Comparison of ENCODE assay signal across 4 mouse cellular contexts in the genomic region with DNA sequence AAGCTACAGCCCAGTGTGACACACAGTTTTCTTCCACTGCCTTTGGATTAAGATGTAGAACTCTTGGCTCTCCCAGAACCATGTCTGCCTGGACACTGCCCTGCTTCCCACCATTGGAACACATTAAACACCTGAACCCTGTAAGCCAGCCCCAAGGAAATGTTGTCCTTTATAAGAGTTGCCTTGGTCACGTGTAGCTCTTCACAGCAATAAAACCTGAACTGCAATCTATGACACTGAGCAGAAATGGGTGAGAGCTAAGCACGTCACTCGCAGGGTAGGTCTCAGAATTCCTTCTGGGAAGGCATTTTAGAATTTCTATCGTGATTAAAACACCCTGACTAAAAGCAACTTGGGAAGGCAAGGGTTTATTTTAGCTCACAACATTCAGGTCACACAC.
"Had no signal": no experiment of that assay in that cellular context is flagged by ENCODE, and none has a peak within 500 bp of the region (broad histone marks: within the 10 kb centered on the region; RNA-seq: fewer than 3 reads in every experiment).

No protein-coding gene starts in this region.

- H3K4me3 ChIP-seq: neural tube, embryonic 13.5 days; neural tube, embryonic 15.5 days; stomach, embryonic 15.5 days had no signal

- H3K4me2 ChIP-seq: neural tube, embryonic 13.5 days; neural tube, embryonic 15.5 days; stomach, embryonic 15.5 days had no signal

- H3K9me3 ChIP-seq: neural tube, embryonic 13.5 days; neural tube, embryonic 15.5 days; stomach, embryonic 15.5 days had no signal

- H3K27ac ChIP-seq: neural tube, embryonic 13.5 days; neural tube, embryonic 15.5 days; stomach, embryonic 15.5 days; stomach, postnatal 0 days had no signal

- H3K36me3 ChIP-seq: neural tube, embryonic 13.5 days; neural tube, embryonic 15.5 days; stomach, embryonic 15.5 days had no signal

- H3K9ac ChIP-seq: neural tube, embryonic 13.5 days; neural tube, embryonic 15.5 days; stomach, embryonic 15.5 days had no signal

- H3K27me3 ChIP-seq: neural tube, embryonic 13.5 days; neural tube, embryonic 15.5 days; stomach, embryonic 15.5 days had no signal
